Mouse (Mus musculus): ENCODE results near the gene Rp9. TPM values are rescaled to one million over a fixed set of nuclear protein-coding genes. Genes with fewer than 3 reads are reported as not detected.

Gene Rp9
- polyA plus RNA-seq, 1 experiment from 2014 or later, result 95.2 TPM

DNA sequence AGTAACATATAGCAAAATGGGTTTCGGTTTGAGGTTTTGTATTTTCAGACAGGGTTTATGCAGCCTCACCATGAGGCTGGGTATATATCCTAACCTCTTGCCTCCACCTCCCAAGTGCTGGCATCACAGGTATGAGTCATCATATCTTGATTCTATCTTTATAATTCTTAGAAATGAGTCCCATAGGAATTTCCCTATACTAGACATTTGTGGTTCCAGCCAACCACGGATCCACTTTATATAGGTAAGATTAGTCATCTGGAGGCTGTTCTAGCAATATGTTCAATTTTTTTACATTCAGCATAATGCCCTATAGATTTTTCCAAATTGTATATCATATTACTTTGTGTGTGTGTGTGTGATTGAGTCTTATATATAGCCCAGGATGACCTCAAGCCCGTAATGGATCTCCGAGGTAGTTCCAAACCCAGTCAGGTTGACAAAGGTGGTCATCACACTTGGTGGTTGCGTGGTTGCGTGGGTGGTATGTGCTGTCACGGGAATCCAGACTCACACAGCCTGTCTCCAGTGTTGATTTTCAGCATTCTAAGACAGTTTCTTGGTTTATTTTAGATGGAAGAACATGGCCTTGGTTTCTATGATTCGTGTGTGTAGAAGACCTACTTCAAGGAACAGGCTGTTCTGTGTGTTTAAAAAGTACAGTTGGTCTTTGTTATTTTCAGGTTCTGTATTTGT, 14.5 kb upstream of the Rp9 start:
- H3K4me3 ChIP-seq (ENCODE audit: low read depth, low read length), result no peak overlapping the region
- H3K4me1 ChIP-seq (replicated peaks; ENCODE audit: control insufficient read depth, insufficient read depth, low read length), result no peaks in the 10 kb centered on the region
- H3K27me3 ChIP-seq (replicated peaks; ENCODE audit: control insufficient read depth, insufficient read depth, low read length), result no peaks in the 10 kb centered on the region
- H3K36me3 ChIP-seq (ENCODE audit: control insufficient read depth, insufficient read depth), result no peaks in the 10 kb centered on the region
- no peak for ATAC-seq
- 92% methylated on average over 8 of the region's 8 CpGs for WGBS
- H3K4me2 ChIP-seq (replicated peaks; ENCODE audit: low read depth), result no peak overlapping the region
- H3K9ac ChIP-seq (ENCODE audit: low read depth, low read length), result no peak overlapping the region
- TF ChIP-seq CTCF (IDR thresholded peaks at IDR 0.05; ENCODE audit: low read depth), result no peak
- no peak overlapping the region for H3K27ac ChIP-seq (ENCODE audit: low read depth, low read length)
- H3K9me3 ChIP-seq (ENCODE audit: control insufficient read depth), result no peaks in the 10 kb centered on the region

DNA sequence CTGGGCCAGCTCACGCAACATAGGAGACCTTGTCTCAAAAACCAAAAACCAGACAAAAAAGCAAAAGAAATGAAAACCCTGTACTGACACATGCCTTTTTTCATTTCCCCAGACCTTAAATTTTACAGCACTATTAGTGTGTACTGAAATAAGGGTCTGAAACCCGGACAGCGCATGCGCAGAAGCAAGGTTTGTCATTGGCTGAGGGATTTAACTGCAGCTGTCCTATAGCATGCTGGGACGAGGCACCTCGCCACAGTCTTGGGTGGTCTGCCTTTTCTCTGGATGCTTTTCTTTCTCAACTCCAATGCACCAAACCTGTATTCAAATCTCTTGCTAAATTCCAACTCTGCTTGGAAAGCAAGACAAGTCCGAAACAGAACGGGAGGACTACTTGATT, 9.4 kb upstream of the Rp9 start:
- H3K4me1 ChIP-seq (replicated peaks; ENCODE audit: control insufficient read depth, insufficient read depth, low read length), result peaks cover 3% of the 10 kb centered on the region; the same call in 1 of the 2 replicates
- no peak overlapping the region for H3K4me3 ChIP-seq (ENCODE audit: low read depth, low read length)
- TF ChIP-seq CTCF (IDR thresholded peaks at IDR 0.05; ENCODE audit: low read depth), result no peak
- H3K9me3 ChIP-seq (ENCODE audit: control insufficient read depth), result no peaks in the 10 kb centered on the region
- H3K4me2 ChIP-seq (replicated peaks; ENCODE audit: low read depth), result no peak overlapping the region
- 93% methylated on average over 8 of the region's 8 CpGs for WGBS
- H3K36me3 ChIP-seq (ENCODE audit: control insufficient read depth, insufficient read depth), result no peaks in the 10 kb centered on the region
- no peak overlapping the region for H3K27ac ChIP-seq (ENCODE audit: low read depth, low read length)
- no peak overlapping the region for H3K9ac ChIP-seq (ENCODE audit: low read depth, low read length)
- no peaks in the 10 kb centered on the region for H3K27me3 ChIP-seq (replicated peaks; ENCODE audit: control insufficient read depth, insufficient read depth, low read length)
- ATAC-seq, result no peak

DNA sequence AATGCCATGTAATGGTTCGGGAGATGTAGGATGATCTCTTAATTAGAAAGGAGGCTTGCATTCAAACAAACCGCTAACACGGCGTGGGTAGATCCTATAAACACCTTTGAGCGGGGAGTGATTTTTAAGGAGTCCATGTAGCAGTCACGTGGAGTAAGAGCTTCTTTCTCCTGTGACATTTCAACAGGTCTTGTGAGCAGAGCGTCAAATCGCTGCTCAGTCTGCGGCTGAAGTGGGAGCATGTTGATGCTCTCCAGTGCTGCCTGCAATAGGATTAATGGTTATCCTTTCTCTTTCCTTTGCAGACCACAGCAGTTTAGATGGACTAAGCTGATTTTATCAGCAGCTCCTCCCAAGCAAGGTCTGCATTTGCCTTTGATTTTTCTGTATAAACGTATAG, 6.7 kb upstream of the Rp9 start:
- TF ChIP-seq CTCF (IDR thresholded peaks at IDR 0.05; ENCODE audit: low read depth), result no peak
- Histone ChIP-seq H3K4me1 (replicated peaks; ENCODE audit: control insufficient read depth, insufficient read depth, low read length) (peaks cover 3% of the 10 kb centered on the region; the same call in 1 of the 2 replicates), H3K27ac (ENCODE audit: low read depth, low read length) (no peak overlapping the region), H3K4me2 (replicated peaks; ENCODE audit: low read depth) (peak overlapping the region; percentile 93), H3K36me3 (ENCODE audit: control insufficient read depth, insufficient read depth) (no peaks in the 10 kb centered on the region), H3K4me3 (ENCODE audit: low read depth, low read length) (peak overlapping the region; percentile 62), H3K9me3 (ENCODE audit: control insufficient read depth) (no peaks in the 10 kb centered on the region), H3K9ac (ENCODE audit: low read depth, low read length) (0 out of 2 replicates have a peak overlapping the region, but pooled peaks have one; percentile 47), H3K27me3 (replicated peaks; ENCODE audit: control insufficient read depth, insufficient read depth, low read length) (no peaks in the 10 kb centered on the region)
- ATAC-seq, result no peak
- WGBS, result 1% methylated on average over 10 of the region's 10 CpGs

DNA sequence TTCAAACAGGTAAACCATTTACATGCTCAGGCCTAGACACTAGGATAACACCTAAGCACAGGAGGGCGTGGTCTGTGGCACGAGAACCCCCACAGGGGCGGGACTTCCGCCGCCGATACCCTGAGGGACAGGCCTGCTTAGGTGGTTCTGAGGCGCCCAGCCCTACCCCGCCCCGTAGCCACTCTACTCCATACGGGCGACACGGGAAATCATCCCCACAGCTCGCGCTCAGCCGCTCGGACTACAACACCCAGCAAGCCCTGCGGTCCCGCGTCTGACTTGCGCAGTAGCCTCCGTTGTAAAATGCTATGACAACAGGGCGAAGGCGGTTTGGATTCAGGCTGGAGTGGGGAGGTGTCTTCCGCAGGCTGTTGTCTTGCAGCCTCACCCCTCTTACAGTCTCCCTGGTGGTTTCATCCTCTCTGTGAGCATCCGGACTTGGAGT, 5.9 kb upstream of the Rp9 start, which contains the start of gene Bbs9:
TSS of gene Bbs9 (plus strand) at position 292 of the 445 bp plus-strand sequence.
- Histone ChIP-seq H3K4me3 (ENCODE audit: low read depth, low read length) (peak within 1 kb of the TSS; percentile 62), H3K27me3 (replicated peaks; ENCODE audit: control insufficient read depth, insufficient read depth, low read length) (no peaks in the 10 kb centered on the region), H3K36me3 (ENCODE audit: control insufficient read depth, insufficient read depth) (no peaks in the 10 kb centered on the region), H3K27ac (ENCODE audit: low read depth, low read length) (peak within 1 kb of the TSS; percentile 54; the same call in 1 of the 2 replicates), H3K4me1 (replicated peaks; ENCODE audit: control insufficient read depth, insufficient read depth, low read length) (peaks cover 3% of the 10 kb centered on the region; the same call in 1 of the 2 replicates), H3K9me3 (ENCODE audit: control insufficient read depth) (no peaks in the 10 kb centered on the region), H3K4me2 (replicated peaks; ENCODE audit: low read depth) (peak within 1 kb of the TSS; percentile 93), H3K9ac (ENCODE audit: low read depth, low read length) (peak within 1 kb of the TSS; percentile 47; the same call in 1 of the 2 replicates)
- ATAC-seq, result peak; percentile 99
- WGBS, result under 1% methylated on average over 25 of the region's 25 CpGs
- no peak for TF ChIP-seq CTCF (IDR thresholded peaks at IDR 0.05; ENCODE audit: low read depth)

DNA sequence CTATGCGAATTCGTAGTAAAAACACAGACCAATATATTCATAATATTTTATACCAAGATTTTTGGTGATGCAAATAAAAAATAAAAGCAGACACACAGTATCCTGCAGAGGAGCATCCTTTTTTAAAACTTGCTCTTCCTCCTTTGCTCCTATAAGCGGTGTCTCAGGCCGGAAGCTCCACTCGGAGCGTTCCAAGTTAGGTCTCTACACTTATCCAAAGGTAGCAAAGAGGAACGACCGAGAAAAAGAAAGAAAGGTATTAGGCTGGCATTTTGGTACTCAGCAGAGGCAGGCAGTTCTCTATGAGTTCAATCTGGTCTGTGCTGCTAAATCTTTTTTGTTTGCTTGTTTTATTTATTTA, 664 bp downstream of the Rp9 start:
- H3K27me3 ChIP-seq (replicated peaks; ENCODE audit: control insufficient read depth, insufficient read depth, low read length), result no peaks in the 10 kb centered on the region
- H3K9ac ChIP-seq (ENCODE audit: low read depth, low read length), result no peak overlapping the region
- no peaks in the 10 kb centered on the region for H3K4me1 ChIP-seq (replicated peaks; ENCODE audit: control insufficient read depth, insufficient read depth, low read length)
- no peaks in the 10 kb centered on the region for H3K9me3 ChIP-seq (ENCODE audit: control insufficient read depth)
- H3K36me3 ChIP-seq (ENCODE audit: control insufficient read depth, insufficient read depth), result no peaks in the 10 kb centered on the region; the same call in 1 of the 2 replicates
- no peak overlapping the region for H3K27ac ChIP-seq (ENCODE audit: low read depth, low read length)
- no peak for ATAC-seq
- no peak for TF ChIP-seq CTCF (IDR thresholded peaks at IDR 0.05; ENCODE audit: low read depth)
- H3K4me3 ChIP-seq (ENCODE audit: low read depth, low read length), result no peak overlapping the region
- H3K4me2 ChIP-seq (replicated peaks; ENCODE audit: low read depth), result no peak overlapping the region
- WGBS, result 77% methylated on average over 8 of the region's 8 CpGs

DNA sequence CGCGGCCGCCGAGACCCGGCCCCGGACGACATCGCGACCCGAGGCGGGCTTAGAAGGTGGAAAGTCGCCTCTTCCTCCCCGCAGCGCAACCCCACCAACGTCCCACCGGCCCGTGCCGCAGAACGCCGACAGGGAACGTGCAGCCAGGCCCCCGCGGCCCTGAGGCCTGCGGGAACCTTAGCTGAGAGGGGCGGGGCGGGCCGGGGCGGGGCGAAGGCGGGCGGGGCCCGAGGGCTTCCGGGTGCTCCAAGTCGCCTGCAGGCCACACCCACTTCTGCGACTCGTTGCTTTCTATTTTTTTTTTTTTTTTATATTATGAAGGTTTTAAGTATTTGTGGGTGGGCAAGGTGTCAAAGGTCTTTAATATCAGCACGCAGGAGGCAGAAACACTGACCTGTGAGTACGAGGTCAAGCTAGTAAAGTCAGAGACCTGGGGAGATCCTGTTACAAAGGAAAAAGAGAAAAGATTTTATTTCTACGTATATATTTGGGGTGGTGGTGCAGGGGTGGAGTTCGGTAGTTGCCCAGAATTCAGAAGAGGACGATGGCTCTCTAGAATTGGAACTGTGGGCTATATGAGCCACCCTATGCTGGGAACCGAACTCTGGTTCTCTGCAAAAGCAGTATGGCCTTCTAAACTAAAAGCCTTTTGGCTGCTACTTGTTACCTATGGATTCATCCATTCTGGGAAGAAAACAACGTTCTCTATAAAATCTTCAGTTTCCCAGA, 1.2 kb downstream of the Rp9 start:
- Histone ChIP-seq H3K36me3 (ENCODE audit: control insufficient read depth, insufficient read depth) (no peaks in the 10 kb centered on the region; the same call in 1 of the 2 replicates), H3K9ac (ENCODE audit: low read depth, low read length) (peak overlapping the region; percentile 93), H3K9me3 (ENCODE audit: control insufficient read depth) (no peaks in the 10 kb centered on the region), H3K27ac (ENCODE audit: low read depth, low read length) (peak overlapping the region; percentile 98), H3K4me3 (ENCODE audit: low read depth, low read length) (peak overlapping the region; percentile 95), H3K4me2 (replicated peaks; ENCODE audit: low read depth) (peak overlapping the region; percentile 84), H3K27me3 (replicated peaks; ENCODE audit: control insufficient read depth, insufficient read depth, low read length) (no peaks in the 10 kb centered on the region), H3K4me1 (replicated peaks; ENCODE audit: control insufficient read depth, insufficient read depth, low read length) (no peaks in the 10 kb centered on the region)
- no peak for TF ChIP-seq CTCF (IDR thresholded peaks at IDR 0.05; ENCODE audit: low read depth)
- WGBS, result 4% methylated on average over 43 of the region's 43 CpGs
- peak; percentile 85 for ATAC-seq

Measured in intestine, postnatal 0 days (tissue).